Mouse (Mus musculus): ENCODE measurements around the gene Tcl1b2.

DNA sequence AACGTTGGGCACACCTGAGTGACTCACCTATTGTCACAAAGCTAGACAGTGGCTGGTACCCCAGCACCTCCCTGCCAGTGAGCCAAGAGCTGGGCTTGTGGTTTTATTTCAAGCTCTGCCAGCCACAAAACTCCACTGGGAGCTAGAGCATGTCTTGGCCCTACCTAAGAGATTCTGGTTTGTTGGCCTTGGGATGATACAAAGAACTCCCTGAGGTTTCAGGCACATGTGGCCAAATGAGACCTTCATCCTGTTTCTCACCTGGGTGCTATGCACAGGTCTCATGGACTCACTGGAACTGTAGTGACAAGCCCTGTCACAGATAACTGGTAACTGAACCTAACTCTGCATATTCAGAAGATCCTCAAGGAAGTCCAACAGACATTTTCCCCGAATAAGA, 18.2 kb upstream of the Tcl1b2 start:
- TF ChIP-seq GATA1 (IDR thresholded peaks at IDR 0.05; ENCODE audit: low read length) (no peak), TAL1 (IDR thresholded peaks at IDR 0.05; ENCODE audit: low read length) (no peak)
